Mouse (Mus musculus) megakaryocyte, embryonic 14.5 days (primary cell): ENCODE data around the gene Tbl3. TPM values are rescaled to one million over a fixed set of nuclear protein-coding genes. Genes with fewer than 3 reads are reported as not detected.
"Not testable (repeated sequence)": the region's sequence is repeated elsewhere in the genome, so short reads cannot be mapped to it uniquely, and the experiment has no call there.

Experiments used
- H3K27me3 ChIP-seq: replicated peaks from 2 replicates; pipeline ENCODE3; 2012; ENCODE audit warnings: inconsistent platforms
- H3K36me3 ChIP-seq: replicated peaks from 2 replicates; pipeline ENCODE3; 2012; ENCODE audit warnings: low read length, inconsistent platforms, mixed read lengths
- H3K4me1 ChIP-seq: 2 replicates; pipeline ENCODE4 v1.6.1; 2012; ENCODE audit warnings: inconsistent platforms
- H3K4me3 ChIP-seq: replicated peaks from 2 replicates; pipeline ENCODE3; 2012; ENCODE audit warnings: moderate library complexity, mild to moderate bottlenecking, inconsistent platforms
- H3K9me3 ChIP-seq: 2 replicates; pipeline ENCODE4 v1.6.1; 2012; ENCODE audit warnings: inconsistent platforms
- FLI1 ChIP-seq: IDR thresholded peaks from 2 replicates; pipeline ENCODE4 v1.6.1; 2012; ENCODE audit warnings: low read length, inconsistent platforms, mixed read lengths
- GATA1 ChIP-seq: IDR thresholded peaks from 3 replicates; pipeline ENCODE4 v1.6.1; 2012; ENCODE audit warnings: mixed read lengths, low read length, inconsistent platforms, borderline replicate concordance
- polyA plus RNA-seq: library from polyadenylated mRNA; stranded (reverse); fragments of >175 nt; gene quantifications from 2 replicates; pipeline ENCODE4 v1.2.3, GENCODE M21; 2012; ENCODE audit warnings: low replicate concordance; ENCODE audit not compliant: insufficient read depth

Tbl3 gene
- polyA plus RNA-seq, 1 experiment, result 16.6 TPM

DNA sequence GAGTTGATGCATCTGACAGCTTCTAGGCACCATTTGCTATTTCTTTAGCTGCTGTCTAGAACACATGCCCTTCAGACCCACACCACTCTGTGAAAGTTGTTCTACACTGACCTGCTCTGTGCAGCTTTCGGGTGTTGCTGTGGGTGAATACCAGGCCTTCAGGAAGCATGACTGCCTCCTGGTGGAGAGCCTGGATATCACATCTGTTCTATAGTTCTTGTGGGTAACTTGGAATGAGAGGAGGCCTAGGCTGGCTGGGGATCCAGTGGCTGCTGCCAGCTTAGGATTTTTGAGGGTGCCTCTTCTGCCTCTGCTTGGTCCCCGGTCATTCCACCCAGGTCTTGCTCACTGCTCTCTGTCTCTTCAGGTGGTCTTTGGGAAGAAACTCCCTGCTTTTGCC, 31.3 kb downstream of the Tbl3 start:
- Histone ChIP-seq H3K4me1 (peaks cover 49% of the 10 kb centered on the region), H3K4me3 (no peak overlapping the region), H3K27me3 (no peaks in the 10 kb centered on the region), H3K9me3 (no peaks in the 10 kb centered on the region), H3K36me3 (peaks cover 71% of the 10 kb centered on the region)
- no peak for TF ChIP-seq FLI1
- no peak for TF ChIP-seq GATA1

DNA sequence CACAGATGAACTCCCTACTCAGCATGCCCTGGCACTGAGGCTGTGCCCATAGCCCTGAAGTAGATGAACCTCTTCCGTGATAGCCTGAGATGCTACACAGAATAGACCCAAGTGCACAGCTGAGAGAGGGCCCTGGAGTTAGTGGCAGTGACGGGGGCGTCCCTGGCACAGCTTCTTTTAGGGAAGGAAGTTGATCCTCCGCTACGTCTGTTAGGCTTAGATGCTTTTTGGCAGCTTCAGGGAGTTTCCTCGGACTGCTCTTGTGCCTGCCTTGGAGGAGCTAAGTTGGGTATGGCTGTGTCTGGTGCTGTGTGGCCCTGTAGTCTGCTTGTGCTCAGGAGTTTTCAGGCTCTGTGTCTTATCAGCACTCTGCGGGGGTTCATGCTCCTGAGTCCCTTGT, 33.2 kb downstream of the Tbl3 start:
- TF ChIP-seq GATA1 (no peak), FLI1 (no peak)
- H3K36me3 ChIP-seq, result peaks cover 52% of the 10 kb centered on the region
- H3K27me3 ChIP-seq, result no peaks in the 10 kb centered on the region
- peaks cover 59% of the 10 kb centered on the region for H3K4me1 ChIP-seq
- no peaks in the 10 kb centered on the region for H3K9me3 ChIP-seq
- no peak overlapping the region for H3K4me3 ChIP-seq

DNA sequence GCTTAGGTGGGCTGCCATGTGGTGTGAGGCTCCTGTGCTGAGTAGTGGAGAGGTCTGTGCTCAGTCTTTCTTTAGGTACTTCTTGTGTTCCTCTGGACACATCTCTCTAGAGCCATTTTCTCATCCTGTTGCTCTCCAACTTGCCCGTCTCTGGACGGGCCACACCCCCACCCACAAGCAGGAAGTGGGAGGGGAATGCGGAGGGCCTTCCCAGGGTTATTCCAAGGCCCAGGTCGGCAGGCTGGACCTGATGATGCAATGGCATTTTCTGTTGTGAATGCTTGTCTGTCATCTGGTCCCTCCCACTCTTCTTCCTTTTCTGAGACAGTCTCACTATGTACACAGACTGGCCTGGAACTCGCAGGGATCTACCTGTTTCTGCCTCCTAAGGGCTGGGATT, 35.3 kb downstream of the Tbl3 start:
- TF ChIP-seq FLI1 (no peak), GATA1 (no peak)
- Histone ChIP-seq H3K27me3 (no peaks in the 10 kb centered on the region), H3K4me3 (peak overlapping the region; percentile 100), H3K4me1 (peaks cover 74% of the 10 kb centered on the region), H3K9me3 (no peaks in the 10 kb centered on the region), H3K36me3 (peaks cover 31% of the 10 kb centered on the region)

DNA sequence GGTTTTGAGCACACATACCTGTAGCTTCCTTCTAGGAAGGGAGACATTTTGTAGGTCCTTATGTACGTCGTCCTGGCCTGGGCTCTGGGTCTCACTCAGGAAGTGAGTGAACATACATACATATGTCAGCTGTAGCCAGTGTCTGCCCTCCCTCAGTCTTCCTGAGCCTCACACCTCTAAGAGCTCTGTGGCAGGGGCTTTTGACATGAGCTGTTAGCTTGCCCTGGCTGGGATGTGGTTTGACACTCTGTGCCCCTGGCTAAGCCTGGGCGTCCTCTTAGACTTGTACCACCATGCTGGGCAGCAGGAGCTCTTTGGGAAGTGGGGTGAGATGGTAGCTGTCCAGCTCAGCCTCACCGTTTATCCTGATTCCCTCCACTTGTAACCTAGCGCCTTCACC, 36.1 kb downstream of the Tbl3 start:
- peaks cover 23% of the 10 kb centered on the region for H3K36me3 ChIP-seq
- no peaks in the 10 kb centered on the region for H3K27me3 ChIP-seq
- H3K9me3 ChIP-seq, result no peaks in the 10 kb centered on the region
- H3K4me3 ChIP-seq, result peak overlapping the region; percentile 100
- H3K4me1 ChIP-seq, result peaks cover 75% of the 10 kb centered on the region
- TF ChIP-seq FLI1, result no peak
- no peak for TF ChIP-seq GATA1

DNA sequence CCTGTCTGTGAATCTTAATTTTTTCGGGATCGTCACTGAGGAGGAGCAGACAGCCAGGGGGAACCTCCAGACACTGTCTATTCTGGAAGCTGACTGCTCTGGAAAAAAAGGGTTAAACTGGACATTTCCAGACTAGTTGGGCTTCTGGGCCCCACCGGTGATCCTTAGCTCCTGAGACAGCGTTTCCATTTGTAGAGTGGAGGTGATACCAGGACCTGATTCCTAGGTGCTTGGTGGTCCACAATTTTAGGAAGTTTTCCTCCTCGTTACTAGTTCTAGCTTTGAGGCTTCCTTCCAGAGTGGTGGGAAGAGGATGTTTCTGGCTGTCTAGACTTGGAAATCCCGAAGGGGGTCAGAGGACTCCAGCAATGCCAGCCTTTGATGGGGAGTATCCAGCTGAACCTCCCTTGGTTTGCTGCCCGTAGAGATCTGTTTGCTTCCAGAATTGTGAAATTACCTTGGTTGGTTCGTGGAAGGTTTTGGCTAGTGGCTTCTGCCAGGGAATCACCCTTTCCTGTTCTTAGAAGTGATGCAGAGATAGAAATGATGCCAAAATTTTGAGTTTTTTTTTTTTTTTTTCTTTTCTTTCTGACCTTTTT, 37.1 kb downstream of the Tbl3 start:
- Histone ChIP-seq H3K4me1 (peaks cover 65% of the 10 kb centered on the region), H3K36me3 (peaks cover 15% of the 10 kb centered on the region), H3K27me3 (peaks cover 2% of the 10 kb centered on the region), H3K9me3 (no peaks in the 10 kb centered on the region), H3K4me3 (peak overlapping the region; percentile 100)
- TF ChIP-seq GATA1, result no peak
- TF ChIP-seq FLI1, result no peak

DNA sequence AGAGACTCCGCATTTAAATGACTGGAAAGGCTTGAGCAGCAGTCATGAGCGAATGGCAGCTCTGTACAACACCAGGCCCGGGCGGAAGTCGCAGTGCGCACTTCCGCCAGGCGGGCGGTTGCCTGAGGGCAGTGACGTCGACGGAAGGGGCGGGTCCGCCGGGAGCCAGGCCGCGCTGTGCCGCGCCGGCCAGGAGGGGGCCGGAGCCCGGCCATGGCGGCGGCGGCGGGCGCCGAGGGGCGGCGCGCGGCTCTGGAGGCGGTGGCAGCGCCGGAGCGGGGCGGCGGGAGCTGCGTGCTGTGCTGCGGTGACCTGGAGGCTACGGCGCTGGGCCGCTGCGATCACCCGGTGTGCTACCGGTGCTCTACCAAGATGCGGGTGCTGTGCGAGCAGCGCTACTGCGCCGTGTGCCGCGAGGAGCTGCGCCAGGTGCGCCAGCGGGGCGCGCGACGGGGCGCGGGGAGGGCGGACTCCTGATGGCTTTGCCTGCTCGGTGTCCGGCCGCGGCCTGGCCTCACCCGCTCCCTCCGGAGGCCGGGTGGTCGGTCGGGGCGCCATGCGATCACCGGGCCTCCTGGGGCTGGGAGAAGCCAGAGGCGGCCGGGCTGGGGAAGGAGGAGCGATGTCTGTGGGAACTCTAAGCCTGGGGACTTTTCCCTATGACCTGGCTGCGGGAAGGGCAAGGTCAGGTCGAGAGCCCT, 37.8 kb downstream of the Tbl3 start, which contains the start of gene Zfp598:
Gene Zfp598 (plus strand): TSS at position 143 of the 701 bp plus-strand sequence.
- Histone ChIP-seq H3K36me3 (peaks cover 15% of the 10 kb centered on the region), H3K9me3 (no peaks in the 10 kb centered on the region), H3K27me3 (peaks cover 2% of the 10 kb centered on the region), H3K4me3 (peak within 1 kb of the TSS; percentile 100), H3K4me1 (peaks cover 63% of the 10 kb centered on the region)
- peak; percentile 49; the same call in 1 of the 2 replicates for TF ChIP-seq FLI1
- TF ChIP-seq GATA1, result no peak

DNA sequence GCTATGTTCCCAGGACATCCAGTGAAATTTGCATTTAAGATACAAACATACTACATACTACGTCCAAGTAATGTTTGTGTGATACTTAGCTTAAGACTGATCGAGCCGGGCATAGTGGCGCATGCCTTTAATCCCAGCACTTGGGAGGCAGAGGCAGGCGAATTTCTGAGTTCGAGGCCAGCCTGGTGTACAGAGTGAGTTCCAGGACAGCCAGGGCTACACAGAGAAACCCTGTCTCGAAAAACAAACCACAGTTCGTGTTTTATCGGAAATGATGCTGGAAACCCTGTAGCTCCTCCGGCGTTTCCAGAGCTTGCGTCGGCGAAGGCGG, 38.3 kb downstream of the Tbl3 start:
- peaks cover 12% of the 10 kb centered on the region for H3K36me3 ChIP-seq
- H3K9me3 ChIP-seq, H3K27me3 ChIP-seq: not testable (repeated sequence)
- H3K4me3 ChIP-seq, result peak overlapping the region; percentile 100
- H3K4me1 ChIP-seq, result peaks cover 58% of the 10 kb centered on the region

DNA sequence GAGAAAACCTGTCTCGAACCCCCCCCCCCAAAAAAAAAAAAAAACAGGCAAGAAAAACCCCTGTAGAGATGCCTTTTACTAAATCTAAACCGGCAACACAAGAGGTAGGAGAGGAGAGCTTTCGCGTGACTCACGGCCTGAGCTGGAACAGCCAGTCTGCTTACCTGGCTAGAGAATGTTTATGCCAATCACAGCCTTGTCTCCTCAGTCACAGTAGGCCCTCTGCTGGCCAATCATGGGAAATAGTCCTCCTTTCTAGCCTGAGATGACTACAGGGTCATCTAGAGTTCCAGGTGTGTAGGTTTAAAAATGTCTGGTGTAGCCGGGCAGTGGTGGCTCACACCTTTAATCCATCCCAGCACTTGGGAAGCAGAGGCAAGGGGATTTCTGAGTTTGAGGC, 40.0 kb downstream of the Tbl3 start:
- Histone ChIP-seq H3K36me3 (no peaks in the 10 kb centered on the region), H3K27me3 (peaks cover 11% of the 10 kb centered on the region), H3K9me3 (no peaks in the 10 kb centered on the region), H3K4me1 (peaks cover 40% of the 10 kb centered on the region), H3K4me3 (no peak overlapping the region)
- TF ChIP-seq FLI1 (no peak), GATA1 (no peak)

DNA sequence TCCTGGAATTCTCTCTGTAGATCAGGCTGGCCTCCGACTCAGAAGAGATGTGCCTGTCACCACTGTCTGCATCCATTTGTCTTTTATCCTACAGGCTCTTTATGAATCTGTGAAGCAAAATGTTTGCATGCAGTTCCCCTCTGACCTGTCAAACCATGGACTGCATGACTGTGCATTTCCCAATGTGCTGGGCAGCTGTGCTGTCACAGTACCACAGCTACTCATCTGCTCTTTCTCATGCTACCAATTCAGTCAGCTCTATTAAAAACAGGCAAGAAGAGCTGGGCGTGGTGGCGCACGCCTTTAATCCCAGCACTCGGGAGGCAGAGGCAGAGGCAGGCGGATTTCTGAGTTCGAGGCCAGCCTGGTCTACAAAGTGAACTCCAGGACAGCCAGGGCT, 40.4 kb downstream of the Tbl3 start:
- peaks cover 11% of the 10 kb centered on the region for H3K27me3 ChIP-seq
- H3K4me3 ChIP-seq, H3K9me3 ChIP-seq, H3K36me3 ChIP-seq: not testable (repeated sequence)
- peaks cover 36% of the 10 kb centered on the region for H3K4me1 ChIP-seq

DNA sequence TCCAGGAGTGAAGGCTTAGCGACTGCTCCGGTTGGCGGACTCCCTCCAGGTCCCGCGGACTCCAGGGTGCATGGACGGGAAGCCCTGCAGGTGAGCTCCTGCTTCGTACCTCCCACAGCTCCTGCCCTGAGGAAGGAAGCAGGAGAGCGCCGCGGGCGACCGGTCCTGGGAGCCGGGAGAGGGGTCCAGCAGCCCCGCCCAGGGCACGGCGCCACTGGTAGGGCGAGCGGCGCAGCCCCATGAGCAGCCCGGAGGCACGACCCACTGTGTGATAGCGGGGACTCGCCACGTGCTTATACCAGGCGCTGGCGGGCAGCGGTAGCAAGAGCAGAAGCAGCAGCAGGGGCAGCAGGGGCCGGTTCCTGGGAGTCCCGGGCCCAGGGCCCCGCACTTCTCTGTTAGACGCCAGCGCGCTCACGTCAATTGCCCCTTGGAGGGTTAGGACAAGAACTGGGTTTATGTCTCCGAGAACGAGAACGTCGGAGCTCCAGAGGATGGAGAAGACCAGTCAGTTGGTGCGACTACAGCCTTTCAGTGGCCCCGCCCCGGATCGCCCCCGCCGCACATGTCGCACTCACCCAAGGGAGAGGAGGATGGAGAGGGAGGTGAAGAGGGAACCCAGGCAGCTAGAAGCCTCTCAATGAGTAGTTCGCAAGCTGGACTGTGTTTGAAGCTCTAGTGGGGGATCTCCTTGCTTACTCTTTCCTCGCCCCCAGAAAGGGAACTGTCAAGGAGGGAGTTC, 49.3 kb downstream of the Tbl3 start, which contains the start of gene Npw:
Gene Npw (minus strand): TSS at position 441 of the 742 bp plus-strand sequence.
- Histone ChIP-seq H3K9me3 (no peaks in the 10 kb centered on the region), H3K27me3 (peaks cover 61% of the 10 kb centered on the region), H3K36me3 (no peaks in the 10 kb centered on the region), H3K4me1 (peaks cover 19% of the 10 kb centered on the region), H3K4me3 (peak within 1 kb of the TSS; percentile 84)
- no peak for TF ChIP-seq GATA1
- TF ChIP-seq FLI1, result no peak
